Mouse (Mus musculus) cerebellum, postnatal 4 days (tissue): Measurements from ENCODE around the gene Ndufs7.
A peak's percentile ranks its signal among the peaks of the same experiment; 100 is the strongest.
"Not testable (repeated sequence)": the region's sequence is repeated elsewhere in the genome, so short reads cannot be mapped to it uniquely, and the experiment has no call there.

Experiments
- DNase-seq, 2 experiments: peaks; one replicate each; pipeline ENCODE4 v3.0.0; 2022; ENCODE audit warnings: low spot score in 2 of 2, mixed read lengths in 1 of 2

Gene Ndufs7

DNA sequence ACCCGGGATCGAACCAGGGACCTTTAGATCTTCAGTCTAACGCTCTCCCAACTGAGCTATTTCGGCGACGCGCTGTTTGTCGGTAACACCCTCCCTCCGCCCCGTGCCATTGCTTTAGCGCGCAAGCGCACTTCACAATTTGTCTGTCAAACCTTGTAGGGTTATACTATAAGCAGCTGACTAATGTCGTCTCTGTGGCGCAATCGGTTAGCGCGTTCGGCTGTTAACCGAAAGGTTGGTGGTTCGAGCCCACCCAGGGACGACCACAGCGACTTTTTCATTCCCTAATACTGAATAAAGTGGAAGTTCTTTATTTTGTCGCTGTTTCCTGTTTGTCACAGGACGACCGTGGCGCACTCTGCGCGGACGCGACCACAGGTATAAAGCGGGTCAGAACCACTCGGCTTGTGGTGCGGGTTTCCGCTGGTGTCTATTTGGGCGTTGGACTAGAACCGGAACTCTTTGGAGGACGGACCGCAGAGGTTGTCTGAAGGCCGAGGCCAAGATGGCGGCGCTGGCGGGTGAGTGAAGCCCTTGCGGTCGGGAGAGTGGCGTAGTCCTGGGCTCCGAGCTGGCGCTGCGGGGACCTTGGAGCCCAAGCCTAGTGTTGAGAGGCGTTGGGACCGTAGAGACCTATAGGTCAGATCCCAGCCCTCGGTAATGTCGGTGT, at the start of gene Ndufs7:
Gene Ndufs7, plus strand, starts transcription at position 151 of the 670 bp plus-strand sequence.
- DNase-seq, result peak; percentile 94 to 95

DNA sequence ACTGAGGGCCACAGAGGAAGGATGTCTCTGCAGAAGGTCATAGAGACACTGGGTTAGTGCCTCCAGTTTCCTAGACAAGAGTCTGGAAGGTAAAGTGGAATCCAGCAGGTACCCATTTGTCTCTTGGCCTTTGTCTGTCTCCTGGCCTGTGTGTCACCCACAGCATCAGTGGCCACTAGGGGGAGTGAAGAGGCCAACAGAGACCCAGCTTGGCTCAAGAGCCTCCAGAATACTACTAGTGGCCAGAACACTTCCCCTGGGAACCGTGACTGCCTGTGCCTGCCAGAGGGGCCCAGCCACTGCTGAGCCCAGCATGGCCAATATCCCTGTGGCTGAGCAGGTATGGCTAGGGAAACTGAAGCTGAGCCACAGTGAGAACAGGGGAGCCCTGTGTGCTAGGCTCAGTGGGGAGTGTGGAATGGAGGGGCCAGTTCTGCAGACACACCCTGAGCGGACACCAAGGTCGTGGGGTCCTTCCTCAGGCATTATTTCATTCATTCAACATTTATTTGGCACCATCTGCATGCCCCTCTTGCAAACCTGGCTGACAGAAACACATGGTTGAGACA, 49.4 kb upstream of the Ndufs7 start:
- DNase-seq, result peak; percentile 59 to 76

DNA sequence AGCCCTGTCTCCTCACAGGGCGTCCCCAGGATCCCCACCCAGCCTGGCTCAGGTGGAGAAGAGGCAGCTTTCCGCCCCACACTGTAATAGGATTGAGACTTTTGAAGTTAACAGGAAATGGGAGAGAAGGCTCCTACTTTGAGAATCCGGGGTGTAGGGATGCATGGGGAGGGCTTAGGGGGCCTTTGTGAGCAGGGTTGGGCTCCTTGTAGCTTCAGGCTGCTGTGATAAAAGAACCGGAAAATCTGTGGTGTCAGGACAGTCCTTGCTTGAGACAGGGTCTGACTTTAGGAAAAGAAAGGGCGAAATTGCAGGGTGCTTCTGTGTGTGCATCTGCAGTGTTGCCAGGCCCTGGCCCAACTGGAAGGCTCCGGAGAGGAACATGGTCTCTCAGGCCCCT, 48.4 kb upstream of the Ndufs7 start:
- DNase-seq, result no peak

DNA sequence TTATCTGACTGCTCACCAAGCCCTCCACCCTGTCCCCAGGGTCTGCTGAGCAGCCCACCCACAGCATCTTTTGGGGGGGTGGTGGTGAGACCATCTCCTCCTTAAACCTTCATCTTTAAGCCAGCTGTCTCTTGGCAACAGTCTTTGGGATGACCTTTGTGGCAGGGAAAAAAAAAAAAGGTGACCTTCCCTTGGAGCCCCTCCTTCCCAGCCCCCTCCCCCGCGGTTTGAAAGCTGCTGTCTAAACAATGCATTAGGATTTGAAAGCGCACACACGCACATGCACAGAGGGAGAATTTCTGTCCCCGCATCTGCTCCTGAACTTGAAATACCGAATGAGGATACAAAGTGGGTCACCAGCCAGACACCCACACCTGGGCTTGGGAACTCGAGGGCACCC, 44.9 kb upstream of the Ndufs7 start:
- DNase-seq, result no peak

GRCm38 (mm10) chr10:80207201-80207600, 41.7 kb upstream of the Ndufs7 start:
- DNase-seq, result no peak

DNA sequence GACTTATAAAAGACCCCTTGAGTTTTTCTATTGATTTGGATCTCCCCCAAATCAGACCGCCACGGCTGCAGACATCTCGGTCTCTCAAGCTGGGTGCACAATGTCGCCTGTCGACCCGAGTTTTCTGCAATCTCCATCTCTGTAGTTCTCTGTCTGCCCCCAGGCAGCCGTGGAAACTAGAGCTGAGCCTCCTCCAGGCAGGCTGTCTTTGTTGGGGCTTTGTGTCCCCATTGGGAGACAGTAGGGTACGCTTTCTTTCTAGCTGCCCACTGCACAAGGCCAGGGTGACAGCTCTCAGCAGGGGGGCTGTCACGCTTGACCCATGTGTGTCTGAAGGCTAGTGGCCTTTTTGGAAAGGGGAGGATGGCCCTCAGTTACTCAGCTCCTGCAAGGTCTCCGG, 41.2 kb upstream of the Ndufs7 start:
- no peak for DNase-seq

DNA sequence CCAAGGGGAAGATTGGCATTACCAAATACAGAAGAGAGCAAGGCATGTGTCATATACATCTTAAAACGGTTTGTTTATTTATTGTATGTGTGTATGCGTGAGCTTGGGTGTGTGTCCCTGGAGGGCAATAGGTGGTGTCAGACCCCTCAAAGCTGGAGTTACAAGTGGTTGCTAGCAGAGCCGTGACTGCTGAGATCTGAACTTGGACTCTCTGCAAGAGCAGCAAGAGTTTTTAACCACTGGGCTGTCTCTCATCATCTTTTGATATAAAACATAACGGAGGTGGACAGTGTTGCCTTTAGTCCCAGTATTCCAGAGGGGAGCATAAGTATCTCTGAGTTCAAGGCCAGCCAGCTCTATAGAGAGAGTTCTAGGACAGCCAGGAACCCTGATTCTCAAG, 40.7 kb upstream of the Ndufs7 start:
- no peak for DNase-seq

DNA sequence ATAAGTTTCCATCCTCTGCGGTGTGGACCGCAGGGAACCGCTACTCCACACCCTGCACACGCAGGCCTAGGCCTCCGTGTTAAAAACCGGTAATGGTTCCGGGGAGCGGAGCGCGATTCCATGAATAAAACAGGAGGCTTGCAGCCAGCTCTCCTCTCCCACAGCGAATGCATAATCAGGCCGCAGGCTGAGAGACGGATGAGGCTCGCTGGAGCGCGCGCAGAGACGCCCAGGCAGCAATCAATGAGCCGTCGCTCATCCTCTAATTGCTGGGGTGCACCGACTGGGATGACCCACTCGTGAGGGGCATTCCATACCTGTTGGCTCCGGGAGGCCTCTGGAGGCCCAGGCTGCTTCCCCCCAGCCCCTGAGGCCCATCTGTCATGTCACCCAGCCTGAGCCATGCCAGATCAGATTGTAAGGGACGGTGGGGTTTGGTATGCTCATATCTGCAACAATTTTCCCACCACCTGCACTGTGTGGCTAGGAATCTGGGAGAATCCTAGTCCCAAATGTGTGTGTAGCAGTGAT, 40.0 kb upstream of the Ndufs7 start:
- no peak for DNase-seq

DNA sequence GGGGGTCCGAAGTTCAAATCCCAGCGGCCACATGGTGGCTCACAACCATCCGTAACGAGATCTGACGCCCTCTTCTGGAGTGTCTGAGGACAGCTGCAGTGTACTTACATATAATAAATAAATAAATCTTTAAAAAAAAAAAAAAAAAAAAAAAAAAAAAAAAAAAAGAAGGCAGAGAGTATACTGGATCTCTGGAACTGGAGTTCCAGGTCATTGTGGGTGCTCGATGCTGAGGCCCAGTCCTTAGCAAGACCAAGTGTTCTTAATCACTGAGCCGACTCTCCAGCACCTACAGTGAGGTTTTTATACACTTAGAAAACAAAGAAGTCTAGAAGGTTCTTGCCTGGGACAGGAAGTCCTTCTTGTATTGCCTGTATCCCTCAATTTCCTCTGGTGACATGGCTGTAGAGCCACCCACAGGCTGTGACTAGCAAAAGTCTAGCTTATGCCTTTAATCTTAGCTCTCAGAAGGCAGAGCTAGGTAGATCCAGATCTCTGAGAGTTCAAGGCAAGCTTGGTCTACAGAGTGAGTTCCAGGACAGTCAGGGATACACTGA, 37.3 kb upstream of the Ndufs7 start:
- not testable (repeated sequence) for DNase-seq

DNA sequence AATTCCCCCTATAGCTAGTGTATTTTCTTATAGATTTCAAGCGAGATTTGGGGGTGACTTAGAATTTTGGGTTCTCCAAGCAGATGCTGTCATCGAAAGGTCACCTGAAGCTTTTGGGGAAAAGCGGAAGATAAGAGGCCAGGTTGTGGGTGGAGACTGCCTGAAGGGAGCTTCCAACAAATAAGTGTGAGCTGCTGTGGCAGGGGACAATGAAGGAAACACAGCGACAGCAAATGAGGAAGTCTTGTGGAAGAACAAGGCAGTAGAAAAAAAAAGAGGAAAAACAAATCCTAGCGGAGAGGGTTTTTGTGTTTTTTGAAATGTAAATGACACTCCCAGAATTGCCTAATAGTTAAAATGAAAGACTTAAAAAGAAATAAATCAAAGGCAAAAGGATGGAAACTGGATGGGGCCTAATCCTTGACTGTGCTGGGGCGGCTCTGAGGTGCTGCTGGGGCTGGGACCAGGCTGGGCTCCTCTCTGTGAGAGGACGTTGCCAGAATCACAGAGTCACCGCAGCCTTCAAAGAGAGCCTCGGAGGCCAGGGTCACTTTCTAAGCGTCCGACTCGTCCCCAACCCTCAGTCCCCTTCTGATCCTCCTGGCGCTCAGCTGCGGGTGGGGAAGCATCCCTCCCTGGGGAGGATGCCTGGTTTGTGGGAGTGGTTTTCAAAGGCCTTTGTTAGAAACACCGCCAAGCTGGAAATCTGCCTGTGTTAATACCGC, 33.7 kb upstream of the Ndufs7 start:
- DNase-seq, result no peak

DNA sequence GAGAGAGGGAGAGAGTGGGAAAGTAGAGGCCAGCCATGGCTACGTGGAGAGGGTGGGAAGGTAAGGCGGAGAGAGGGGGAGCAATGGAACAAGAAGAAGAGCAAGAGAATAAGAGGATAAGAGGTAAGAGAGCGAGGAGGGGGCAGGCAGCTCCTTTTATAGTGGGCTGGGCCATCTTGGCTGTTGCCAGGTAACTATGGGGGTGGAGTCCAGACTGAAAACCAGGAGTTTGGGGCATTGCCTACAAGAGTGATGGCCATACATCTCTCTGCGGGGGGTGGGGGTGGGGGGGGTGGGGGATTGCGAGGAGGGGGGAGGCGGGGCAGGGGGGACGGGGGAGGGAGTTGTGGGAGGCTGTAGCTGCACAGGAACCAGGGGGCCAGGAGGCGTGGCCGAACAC, 28.2 kb upstream of the Ndufs7 start:
- DNase-seq, result no peak

DNA sequence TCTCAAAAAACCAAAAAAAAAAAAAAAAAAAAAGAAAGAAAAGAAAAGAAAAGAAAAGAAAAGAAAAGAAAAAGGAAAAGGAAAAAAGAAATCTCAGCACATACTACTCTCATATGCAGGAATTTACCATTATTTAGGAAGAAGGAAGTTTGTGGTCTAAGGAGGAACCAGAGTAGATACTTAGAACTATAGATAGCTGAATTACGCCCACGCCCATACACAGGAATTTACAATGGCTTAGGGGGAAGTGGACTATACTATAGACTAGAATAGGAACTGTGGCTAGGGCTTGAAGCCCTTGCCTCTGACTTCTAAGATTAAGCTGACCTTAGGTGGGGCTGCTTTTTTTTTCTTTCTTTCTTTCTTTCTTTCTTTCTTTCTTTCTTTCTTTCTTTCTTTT, 25.8 kb upstream of the Ndufs7 start:
- not testable (repeated sequence) for DNase-seq

DNA sequence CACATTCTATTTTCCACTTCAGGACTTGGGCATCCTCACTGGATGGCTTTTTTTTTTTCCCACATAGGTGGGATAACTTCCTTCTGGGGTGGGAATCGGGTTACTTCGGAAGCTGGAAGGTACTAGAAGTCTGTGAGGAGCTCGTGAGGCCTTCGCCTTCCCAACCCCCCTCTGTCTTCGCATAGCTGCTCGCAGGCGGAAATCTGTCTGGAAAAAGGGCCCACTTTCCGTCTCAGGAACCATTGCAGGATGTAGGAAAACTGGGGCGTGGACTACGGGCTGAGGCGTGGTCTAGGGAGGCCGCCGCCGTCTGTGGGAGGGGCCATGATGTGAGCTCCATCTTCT, 22.9 kb upstream of the Ndufs7 start:
- no peak for DNase-seq

GRCm38 (mm10) chr10:80226416-80227165, 22.3 kb upstream of the Ndufs7 start, which contains the start of gene Mum1:
Mum1 (plus strand) TSS chr10:80226434.
- peak; percentile 94 to 97 for DNase-seq

DNA sequence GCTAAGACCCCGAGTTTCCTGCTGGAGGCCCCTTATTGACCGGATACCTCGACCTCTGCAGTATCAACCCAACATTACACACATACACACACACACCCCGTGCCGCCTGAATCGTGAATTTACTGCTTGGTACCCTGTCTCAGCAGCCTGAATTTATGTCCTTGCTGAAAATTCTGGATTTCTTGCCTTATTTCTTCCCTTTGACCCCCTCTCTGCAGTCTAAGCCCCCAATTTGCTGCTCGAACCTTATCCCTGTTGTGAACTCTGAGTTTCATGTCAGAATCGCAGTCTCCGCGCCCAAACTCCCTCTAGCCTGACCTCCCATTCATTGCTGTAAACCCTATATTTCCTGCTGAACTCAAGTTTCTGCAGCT, 21.8 kb upstream of the Ndufs7 start:
- no peak for DNase-seq

- DNase-seq, result peak in 1 of 2 experiments; percentile 32
Measured at GRCm38 (mm10) chr10:80227877-80228775, 20.8 kb upstream of the Ndufs7 start.

GRCm38 (mm10) chr10:80236145-80236825, 12.6 kb upstream of the Ndufs7 start:
- DNase-seq, result no peak

GRCm38 (mm10) chr10:80237020-80237419, 11.9 kb upstream of the Ndufs7 start:
- no peak for DNase-seq

- DNase-seq, result no peak
Measured at GRCm38 (mm10) chr10:80238306-80238705, 10.6 kb upstream of the Ndufs7 start.

- DNase-seq, result no peak
Measured at GRCm38 (mm10) chr10:80239791-80240190, 9.1 kb upstream of the Ndufs7 start.
